Mouse (Mus musculus) gastrocnemius, postnatal 10 days (tissue): ENCODE data around the gene Gps1. TPM values are rescaled to one million over a fixed set of nuclear protein-coding genes. Genes with fewer than 3 reads are reported as not detected.
"Not testable (repeated sequence)": the region's sequence is repeated elsewhere in the genome, so short reads cannot be mapped to it uniquely, and the experiment has no call there.

Experiments used
- DNase-seq: peaks from one replicate; pipeline ENCODE4 v3.0.0; 2021; ENCODE audit warnings: mixed read lengths
- total RNA-seq, 2 experiments: library from RNA; stranded (reverse); gene quantifications; 2 replicates each; pipeline ENCODE4 v1.2.3; 2021

Gene Gps1
- total RNA-seq, 2 experiments from 2014 or later: 57.3 to 61.5 TPM

DNA sequence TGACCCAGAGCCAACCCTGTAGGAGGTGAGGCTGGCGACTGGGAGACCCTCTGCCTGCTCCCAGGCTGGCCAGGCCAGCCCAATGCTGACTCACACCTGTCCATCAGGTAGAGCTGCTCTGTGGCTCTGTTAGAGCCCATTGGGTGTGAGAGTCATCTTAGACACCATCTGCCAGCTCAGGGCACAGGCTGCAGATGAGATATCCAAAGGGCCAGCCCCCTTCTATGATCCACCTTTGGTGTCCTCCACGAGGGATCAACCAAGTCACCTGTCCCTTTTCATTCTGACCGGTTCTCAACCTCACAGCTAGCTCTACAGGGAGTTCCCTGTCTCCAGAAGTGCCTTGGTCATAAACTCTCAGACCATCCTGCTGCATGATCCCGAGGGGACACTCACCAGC lies 38.2 kb downstream of the Gps1 start:
- no peak for DNase-seq

DNA sequence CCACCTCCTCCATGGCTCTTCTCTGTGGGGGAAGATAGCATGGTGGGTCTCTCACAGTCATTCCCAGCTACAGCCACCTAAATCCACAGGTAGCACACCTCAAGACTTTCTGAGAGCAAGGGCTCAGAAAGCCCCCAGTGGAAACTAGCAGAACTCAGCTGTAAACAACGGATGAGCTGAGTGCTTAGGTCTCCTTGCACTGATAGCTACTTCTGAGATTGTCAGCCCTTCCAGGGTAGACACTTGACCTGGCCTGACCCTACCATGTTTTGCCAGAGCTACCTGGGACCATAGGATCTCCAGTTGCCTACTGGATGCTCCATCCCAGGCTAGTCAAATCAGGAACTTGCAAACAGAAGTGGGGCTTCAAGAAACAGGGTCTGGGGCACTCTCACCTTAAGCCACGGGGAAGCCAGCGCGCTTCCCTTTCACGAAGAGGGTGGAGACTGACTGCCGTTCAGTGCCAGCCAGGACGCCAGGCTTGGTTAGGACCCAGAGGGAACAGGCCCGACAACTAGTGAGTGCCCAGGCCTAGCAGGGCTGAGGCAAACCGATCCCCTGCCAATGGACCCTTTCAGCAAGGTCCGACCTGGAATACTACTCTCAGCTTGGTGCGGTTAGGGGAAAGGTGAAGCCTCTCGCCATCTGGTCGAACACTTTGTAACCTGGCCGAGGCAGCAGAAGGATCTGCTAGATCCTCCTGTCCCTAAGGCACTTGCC lies 38.9 kb downstream of the Gps1 start:
- no peak for DNase-seq

DNA sequence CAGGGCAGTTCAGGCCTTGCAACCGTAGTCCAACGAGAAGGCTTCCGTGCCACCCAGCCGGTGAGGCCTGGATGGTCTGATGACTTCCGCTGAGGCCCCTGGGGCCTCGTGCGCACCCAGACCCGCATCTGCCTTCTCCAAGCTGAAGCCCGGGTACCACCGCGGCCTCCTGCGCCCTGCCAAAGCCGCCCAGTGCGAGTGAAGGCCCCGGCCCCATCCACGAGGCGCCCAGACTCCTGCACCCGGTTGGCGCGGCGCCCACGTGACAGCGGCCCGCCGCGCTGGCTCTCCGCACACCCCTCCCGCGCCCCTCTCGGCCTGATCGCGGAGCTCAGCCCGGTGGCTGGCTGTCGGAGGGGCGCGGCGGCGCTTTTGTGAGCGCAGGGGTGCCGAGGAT lies 39.5 kb downstream of the Gps1 start:
- peak; percentile 68 for DNase-seq

DNA sequence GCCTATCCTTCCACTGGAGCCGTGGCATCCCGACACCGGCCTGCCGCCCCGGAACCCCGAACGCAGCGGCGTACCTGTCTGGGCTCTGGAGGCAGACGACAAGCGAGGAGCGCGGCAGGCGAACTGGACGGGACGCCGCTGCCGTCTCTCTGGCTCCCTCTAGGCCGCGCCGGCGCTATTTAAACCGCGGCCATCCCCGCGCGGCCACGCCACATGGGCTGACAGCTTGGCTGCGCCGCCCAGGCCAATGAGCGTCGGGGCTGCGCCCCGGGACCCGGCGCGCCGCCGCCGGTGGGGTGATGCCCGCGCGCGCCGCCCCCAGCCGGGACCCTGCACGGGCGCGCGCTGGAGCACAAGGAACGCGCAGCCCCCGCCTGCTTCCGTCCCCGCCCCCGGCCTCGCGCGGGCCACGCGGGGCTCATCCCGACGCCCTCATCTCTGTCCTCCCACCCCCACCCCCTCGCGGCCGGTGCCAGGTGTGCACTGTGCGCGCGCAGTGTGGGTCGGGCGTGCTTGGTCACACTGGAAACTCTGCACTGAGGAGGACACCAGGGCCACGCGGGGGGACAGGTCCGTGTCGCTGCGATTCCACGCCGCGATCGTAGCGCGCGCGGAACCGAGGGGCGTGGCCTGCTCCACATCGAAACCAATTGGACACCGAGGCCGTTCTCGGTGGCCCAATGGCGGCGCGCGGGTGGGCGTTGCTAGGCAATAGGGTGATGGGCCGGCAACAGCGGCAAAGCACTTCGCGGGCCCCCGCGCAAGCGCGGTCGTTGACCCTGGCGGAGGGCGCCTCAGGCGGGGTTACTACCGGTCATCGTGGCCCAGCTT lies 40.1 kb downstream of the Gps1 start, which contains the start of gene Fasn:
Gene Fasn, minus strand, starts transcription at position 592 of the 831 bp plus-strand sequence.
- DNase-seq: peak; percentile 96

DNA sequence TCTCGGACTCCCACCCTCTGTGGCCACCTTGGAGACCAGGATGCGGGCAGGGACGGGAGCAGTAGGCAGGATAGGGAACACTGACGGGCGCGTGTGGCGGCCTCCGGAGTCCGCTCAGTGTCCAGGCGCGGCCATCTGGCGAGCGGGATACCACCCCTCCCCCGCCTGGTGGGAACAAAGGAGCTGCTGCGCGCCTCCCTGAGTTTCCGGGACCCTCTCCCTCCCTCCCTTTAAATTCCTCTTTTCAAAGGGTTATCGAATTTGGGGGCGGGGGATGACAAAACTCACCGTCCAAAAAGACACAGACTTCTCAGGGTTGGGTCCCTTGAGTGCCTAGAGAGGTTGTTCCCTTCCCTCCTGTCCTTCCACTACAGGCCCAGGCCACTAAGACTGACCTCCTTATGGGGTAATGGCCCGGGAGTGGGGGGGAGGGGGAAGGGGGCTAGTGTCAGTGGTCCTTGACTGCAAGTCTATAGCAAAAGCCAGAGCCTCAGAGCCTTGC lies 40.8 kb downstream of the Gps1 start:
- DNase-seq: no peak

DNA sequence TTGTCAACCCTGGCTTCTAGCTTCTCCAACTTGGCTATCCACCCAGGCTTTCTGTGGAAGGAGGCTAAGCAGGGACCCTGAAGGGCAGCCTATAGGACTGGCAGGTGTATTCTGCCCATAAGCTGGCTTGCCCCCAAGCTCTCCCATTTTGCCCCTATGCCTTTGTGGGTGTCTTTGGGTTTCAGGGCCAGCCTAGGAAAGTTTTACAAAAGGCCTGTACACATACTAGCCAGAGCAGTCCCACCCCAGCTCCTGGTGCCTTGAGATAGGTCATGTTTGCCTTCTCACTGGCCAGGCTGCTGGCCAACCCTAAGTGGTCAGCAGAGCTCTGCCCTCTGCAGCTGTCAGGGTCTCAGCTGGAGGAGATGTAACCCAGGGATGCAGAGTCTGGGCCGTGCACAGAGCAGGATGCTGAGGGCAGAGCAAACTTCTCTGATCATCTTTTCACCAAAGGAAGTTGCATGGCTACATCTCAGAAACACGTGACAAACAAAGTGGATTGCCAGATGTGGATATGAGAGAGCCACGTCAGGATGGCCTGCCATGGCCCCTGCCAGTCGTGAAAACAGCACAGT lies 41.3 kb downstream of the Gps1 start:
- DNase-seq: no peak

DNA sequence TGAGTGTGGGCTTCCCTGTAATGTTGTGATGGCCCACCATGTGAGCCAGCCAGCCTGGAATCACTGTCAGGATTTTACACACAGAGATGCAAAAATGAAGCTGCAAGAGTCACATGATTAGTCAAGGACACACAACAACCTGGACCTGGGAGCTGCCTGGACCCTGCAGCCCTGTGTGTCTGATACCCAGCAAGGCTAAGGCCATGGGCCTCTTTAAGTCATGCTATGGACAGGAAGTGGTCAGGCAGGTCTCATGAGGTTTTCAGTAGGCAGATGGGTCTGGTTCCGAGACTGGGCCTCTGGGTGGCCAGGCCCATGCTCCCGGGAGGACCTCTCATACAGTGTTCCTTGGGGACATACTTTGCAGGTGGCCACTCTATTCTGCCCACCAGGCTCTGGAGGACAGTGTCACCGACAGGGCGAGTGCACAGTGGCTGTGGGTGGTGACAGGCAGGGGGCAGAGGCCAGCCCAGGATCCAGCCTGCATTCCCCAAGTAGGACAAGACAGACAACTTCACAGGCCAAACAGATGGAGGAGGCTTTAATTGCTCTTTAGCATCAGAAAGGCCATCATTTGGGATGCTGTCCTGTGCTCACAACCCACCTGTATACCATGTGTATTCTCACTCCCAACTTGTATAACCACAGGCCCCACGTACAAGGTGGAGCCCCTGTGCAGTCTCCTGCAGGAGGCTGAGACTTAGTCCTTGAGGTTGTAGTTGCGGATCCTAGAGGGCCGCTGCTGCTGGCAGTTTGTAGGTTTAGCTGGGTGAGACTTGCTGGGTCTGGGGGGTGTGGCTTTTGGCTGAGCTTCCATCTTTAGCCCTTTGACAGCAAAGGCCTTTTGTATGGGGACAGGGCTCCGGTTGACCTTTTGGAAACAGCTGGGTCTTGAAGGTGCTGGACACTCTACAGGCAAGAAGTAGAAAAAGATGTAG lies 42.2 kb downstream of the Gps1 start:
- no peak for DNase-seq

DNA sequence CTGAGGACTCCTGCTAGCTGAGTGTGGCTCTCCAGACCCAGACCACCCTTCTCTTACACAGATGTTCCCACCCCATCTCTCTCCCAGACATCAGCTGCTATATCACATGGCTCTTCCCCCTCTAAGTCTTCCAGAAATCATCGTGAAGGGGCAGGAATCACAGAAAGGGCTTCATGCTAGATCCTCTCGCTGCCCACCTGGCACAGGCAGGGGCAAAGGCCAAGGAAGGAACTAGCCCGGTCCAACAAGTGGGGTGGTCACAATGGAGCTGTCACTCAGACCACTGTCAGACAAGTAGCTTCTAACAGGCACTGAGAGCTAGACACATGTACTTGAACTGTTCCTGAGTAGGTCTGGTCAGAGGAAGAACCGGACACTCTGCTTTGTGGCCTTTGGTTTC lies 44.3 kb downstream of the Gps1 start:
- no peak for DNase-seq

DNA sequence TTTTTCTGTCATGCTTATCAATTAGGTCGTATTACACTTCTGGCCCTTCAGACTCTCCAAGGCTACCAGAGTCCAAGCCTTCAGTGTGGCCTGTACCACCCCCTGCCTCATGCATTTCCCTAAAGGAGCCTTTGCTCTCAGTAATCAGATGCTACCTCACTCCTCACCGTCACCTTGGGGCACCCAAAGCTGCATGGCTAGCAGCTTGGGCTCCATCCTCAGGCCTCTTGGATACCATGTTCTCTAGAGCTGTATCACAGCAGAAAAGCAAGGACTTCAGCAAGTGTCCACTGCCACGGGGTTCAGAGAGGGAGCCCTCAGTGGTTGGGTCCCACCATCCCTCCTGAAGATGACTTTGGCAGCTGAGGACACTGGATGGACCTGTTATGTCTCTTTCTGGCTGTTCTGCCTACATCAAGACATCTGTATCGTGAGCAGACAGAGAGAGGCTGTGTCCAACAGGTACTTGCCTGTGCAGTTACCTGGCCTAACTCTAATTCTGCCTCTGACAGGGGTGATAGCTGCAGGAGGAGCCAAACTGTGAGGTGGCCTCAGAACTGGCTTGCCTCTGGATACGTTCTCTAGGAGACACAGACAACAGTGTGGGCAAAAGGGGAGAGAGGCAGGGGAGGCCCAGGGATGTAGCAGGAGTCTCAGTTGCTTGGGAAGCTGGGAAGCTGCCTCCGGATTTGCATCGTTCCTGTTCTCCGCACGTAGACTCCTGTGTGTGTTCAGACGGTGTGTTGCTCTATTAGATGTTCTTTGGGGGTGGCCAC lies 45.9 kb downstream of the Gps1 start:
- no peak for DNase-seq

DNA sequence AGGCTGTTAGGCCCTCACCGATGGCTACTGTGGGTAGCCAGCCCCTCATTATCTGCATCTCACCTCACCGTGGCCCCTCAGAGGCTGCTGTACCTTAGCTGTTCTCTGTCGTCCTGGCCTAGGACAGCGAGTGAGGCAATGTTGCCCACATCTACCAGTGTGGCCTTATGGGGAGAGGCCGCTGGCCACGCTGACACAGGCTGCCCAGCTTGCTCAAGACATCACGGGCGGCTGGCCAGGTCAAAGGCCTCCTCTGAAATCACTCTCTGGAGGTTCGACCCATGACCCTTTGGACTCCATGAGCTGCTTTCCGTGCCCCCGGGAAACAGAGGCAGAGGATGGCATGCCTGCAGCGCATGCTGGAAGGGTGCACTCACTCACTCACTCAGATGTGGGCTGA lies 46.6 kb downstream of the Gps1 start:
- DNase-seq: no peak

DNA sequence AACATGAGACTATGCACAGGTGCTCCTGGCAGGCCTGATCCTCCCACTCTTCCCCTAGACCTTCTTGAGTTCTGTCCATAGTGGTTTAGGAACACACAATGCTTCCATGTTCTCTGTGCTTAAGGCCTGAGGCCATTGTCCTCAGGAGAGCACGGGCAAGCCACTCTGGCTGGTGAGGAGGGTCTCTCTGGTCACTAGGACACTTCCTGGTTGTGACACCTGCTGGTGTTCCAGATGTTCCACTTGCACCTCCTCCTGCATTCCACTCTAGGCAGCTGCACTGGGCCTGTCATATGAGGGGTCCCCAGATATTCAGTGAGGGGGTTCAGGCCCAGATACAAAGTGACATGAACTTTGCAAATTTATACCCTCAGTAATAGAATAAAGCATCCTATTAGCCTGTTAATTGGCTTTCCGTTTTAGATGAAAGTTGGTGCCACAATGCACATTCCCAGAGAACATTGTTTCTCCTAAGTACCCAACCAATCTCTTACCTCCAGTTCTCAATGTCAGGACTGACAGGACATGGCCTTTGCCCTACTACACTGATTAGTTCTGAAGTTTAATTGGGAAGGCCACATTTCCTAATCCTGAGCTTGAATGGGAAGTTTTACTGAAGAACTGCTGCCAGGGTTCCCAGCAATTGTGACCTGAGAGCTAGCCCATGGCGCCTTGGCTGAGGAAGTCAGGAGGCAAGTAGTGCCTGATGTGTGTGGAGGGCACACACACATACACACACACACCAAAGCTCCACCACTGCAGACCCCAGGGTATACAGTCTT lies 47.8 kb downstream of the Gps1 start:
- DNase-seq: no peak

DNA sequence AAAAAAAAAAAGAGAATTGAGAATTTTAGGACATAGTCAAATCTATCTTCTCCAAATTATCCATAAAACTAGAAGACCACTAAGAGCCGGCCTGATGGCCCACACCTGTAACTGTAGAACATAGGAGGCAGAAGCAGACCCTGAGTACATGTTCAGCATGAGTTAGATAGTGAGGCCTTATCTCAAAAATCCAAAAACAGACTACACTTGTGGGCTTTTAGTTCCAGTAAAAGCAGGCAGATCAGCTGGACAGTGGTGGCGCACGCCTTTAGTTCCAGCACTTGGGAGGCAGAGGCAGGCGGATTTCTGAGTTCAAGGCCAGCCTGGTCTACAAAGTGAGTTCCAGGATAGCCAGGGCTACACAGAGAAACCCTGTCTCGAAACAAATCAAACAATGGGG lies 48.9 kb downstream of the Gps1 start:
- DNase-seq: not testable (repeated sequence)

DNA sequence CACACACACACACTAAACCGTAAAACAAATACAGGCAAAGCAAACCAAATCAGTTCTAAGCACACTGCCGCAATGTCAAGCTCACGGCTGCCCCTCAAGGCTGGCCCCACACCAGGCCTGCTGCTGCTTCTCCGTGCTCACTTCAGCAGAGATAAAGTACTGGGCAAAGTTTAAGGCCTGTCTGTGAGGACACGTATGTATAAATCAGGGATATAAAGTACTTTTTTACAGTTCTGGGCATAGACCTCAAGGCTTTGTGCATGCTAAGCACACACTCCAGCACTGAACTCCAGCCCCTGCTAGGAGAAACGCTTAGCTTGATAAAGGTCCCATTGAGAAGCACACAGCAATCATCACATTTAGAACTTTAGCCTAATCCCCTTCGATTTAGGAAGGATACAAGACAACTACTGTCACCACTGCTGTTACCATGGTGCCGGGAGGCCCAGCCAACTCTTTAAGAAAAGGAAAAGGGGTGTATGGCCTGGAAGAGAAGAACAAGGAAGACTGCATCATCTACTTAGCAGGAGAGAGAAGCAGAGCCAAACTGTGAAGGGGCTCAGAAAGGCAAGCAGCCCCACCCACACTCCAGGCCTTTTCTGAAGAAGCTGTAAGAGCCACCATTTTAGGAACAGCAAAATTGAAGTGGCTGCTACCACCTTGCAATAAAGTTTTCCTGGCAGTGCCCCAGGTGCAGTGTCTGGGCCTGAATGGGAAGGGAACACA lies 49.6 kb downstream of the Gps1 start:
- no peak for DNase-seq

Other genes with a start within 250 kb of the Gps1 start
- 10 to 100 TPM; 51.3 to 52.7 TPM for gene Mcrip1, start 234.5 kb upstream of the Gps1 start, total RNA-seq
- 100 to 1,000 TPM; 156 to 183 TPM for gene Ppp1r27, start 233.1 kb upstream of the Gps1 start, total RNA-seq
- 100 to 1,000 TPM; 349 to 414 TPM for gene P4hb, start 211.0 kb upstream of the Gps1 start, total RNA-seq
- gene Arhgdia, start 202.6 kb upstream of the Gps1 start, total RNA-seq: 100 to 1,000 TPM; 163 to 197 TPM
- gene Alyref, start 185.9 kb upstream of the Gps1 start, total RNA-seq: 10 to 100 TPM; 72.1 to 77.3 TPM
- 10 to 100 TPM; 60.1 to 67.6 TPM for gene Anapc11, start 185.9 kb upstream of the Gps1 start, total RNA-seq
- not detected for gene Npb, start 175.8 kb upstream of the Gps1 start, total RNA-seq
- gene Pcyt2, start 166.3 kb upstream of the Gps1 start, total RNA-seq: 10 to 100 TPM; 29.7 to 30.9 TPM
- gene Sirt7, start 159.0 kb upstream of the Gps1 start, total RNA-seq: 1 to 10 TPM; 6.5 to 9.2 TPM
- 10 to 100 TPM; 27.6 to 39.6 TPM for gene Mafg, start 150.7 kb upstream of the Gps1 start, total RNA-seq
- 10 to 100 TPM; 15.1 to 18.1 TPM for gene Pycr1, start 140.5 kb upstream of the Gps1 start, total RNA-seq
- gene Myadml2, start 136.1 kb upstream of the Gps1 start, total RNA-seq: 10 to 100 TPM; 89.2 to 92.0 TPM
- 1 to 10 TPM in 1 of 2 experiments, not detected in 1; 1.2 TPM for gene Notum, start 123.1 kb upstream of the Gps1 start, total RNA-seq
- gene Aspscr1, start 111.3 kb upstream of the Gps1 start, total RNA-seq: 10 to 100 TPM; 34.8 to 39.8 TPM
- 10 to 100 TPM; 34.9 to 35.6 TPM for gene Cenpx, start 70.5 kb upstream of the Gps1 start, total RNA-seq
- gene Lrrc45, start 70.3 kb upstream of the Gps1 start, total RNA-seq: 10 to 100 TPM in 1 of 2 experiments, 1 to 10 TPM in 1; 7.7 to 10.1 TPM
- gene Rac3, start 62.8 kb upstream of the Gps1 start, total RNA-seq: 1 to 10 TPM; 1.8 to 2.7 TPM
- 1 to 10 TPM; 3.4 to 3.7 TPM for gene Dcxr, start 57.0 kb upstream of the Gps1 start, total RNA-seq
- 10 to 100 TPM in 1 of 2 experiments, 1 to 10 TPM in 1; 9.9 to 10.8 TPM for gene Cbr2, start 52.2 kb upstream of the Gps1 start, total RNA-seq
- gene Hmga1b, start 21.5 kb upstream of the Gps1 start, total RNA-seq: 10 to 100 TPM; 13.3 to 15.9 TPM
- 1 to 10 TPM; 6.3 to 7.7 TPM for gene Rfng, start 65 bp upstream of the Gps1 start, total RNA-seq
- gene Dus1l, start 12.1 kb downstream of the Gps1 start, total RNA-seq: 10 to 100 TPM; 29.9 to 34.0 TPM
- gene Fasn, start 40.3 kb downstream of the Gps1 start, total RNA-seq: 10 to 100 TPM; 21.8 to 26.4 TPM
- gene Ccdc57, start 148.6 kb downstream of the Gps1 start, total RNA-seq: 1 to 10 TPM; 2.5 to 4.8 TPM
- 100 to 1,000 TPM; 193 to 232 TPM for gene Slc16a3, start 164.2 kb downstream of the Gps1 start, total RNA-seq
- gene Csnk1d, start 207.1 kb downstream of the Gps1 start, total RNA-seq: 10 to 100 TPM; 67.8 to 77.3 TPM